Mouse (Mus musculus): ENCODE results near the gene Fam81b.

DNA sequence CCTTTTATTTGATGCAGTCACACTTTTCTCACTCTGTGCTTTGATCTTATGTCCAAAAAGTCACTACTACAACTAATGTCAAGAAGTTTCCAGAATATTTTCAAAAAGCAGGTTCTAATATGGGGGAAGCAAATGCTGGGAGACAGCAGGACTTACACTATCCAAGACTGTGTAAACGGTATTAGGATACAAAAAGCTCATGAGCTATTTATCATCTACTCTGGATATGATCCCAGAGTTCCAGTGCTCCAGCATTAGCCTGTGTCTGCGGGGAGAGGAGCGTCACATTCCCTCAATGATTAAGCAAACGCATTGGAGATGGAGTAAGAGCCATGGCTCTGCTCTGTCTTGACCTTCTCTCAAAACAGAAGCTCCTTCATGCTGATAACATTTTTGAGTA lies 104.9 kb downstream of the Fam81b start:
- no peak for TF ChIP-seq POLR2A (IDR thresholded peaks at IDR 0.05; ENCODE audit: low read depth, low read length)
- no peak for TF ChIP-seq CTCF (IDR thresholded peaks at IDR 0.05; ENCODE audit: extremely low read depth, insufficient read depth, insufficient read length, insufficient replicate concordance)
